Mouse (Mus musculus): ENCODE data around the gene Tsc22d1.

The Tsc22d1 gene

GRCm38 (mm10) chr14:76521308-76521707, 106.5 kb downstream of the Tsc22d1 start:
- no peak for DNase-seq

- DNase-seq = no peak
Measured at GRCm38 (mm10) chr14:76523344-76523743, 108.6 kb downstream of the Tsc22d1 start.

GRCm38 (mm10) chr14:76526467-76526866, 111.7 kb downstream of the Tsc22d1 start:
- DNase-seq = no peak

GRCm38 (mm10) chr14:76527030-76527719, 112.4 kb downstream of the Tsc22d1 start:
- no peak for DNase-seq

- DNase-seq = no peak
Measured at GRCm38 (mm10) chr14:76527758-76528313, 113.1 kb downstream of the Tsc22d1 start.

- DNase-seq = no peak
Measured at GRCm38 (mm10) chr14:76528641-76529040, 113.9 kb downstream of the Tsc22d1 start.

GRCm38 (mm10) chr14:76531027-76531660, 116.4 kb downstream of the Tsc22d1 start:
- no peak for DNase-seq

GRCm38 (mm10) chr14:76532257-76533169, 117.8 kb downstream of the Tsc22d1 start:
- no peak for DNase-seq

GRCm38 (mm10) chr14:76533170-76533815, 118.5 kb downstream of the Tsc22d1 start:
- no peak for DNase-seq

GRCm38 (mm10) chr14:76535096-76535495, 120.3 kb downstream of the Tsc22d1 start:
- DNase-seq = no peak

GRCm38 (mm10) chr14:76536921-76537320, 122.2 kb downstream of the Tsc22d1 start:
- no peak for DNase-seq

GRCm38 (mm10) chr14:76540005-76540670, 125.4 kb downstream of the Tsc22d1 start:
- peak; percentile 52 for DNase-seq

GRCm38 (mm10) chr14:76541341-76541740, 126.6 kb downstream of the Tsc22d1 start:
- DNase-seq = no peak

- no peak for DNase-seq
Measured at GRCm38 (mm10) chr14:76544136-76544535, 129.4 kb downstream of the Tsc22d1 start.

GRCm38 (mm10) chr14:76555263-76556030, 140.7 kb downstream of the Tsc22d1 start:
- no peak for DNase-seq

- DNase-seq = peak; percentile 52
Measured at GRCm38 (mm10) chr14:76556031-76556851, 141.5 kb downstream of the Tsc22d1 start.

GRCm38 (mm10) chr14:76556852-76557208, 142.1 kb downstream of the Tsc22d1 start, which contains the start of gene Serp2:
Serp2 (minus strand) TSS chr14:76556889.
- DNase-seq = no peak
